In the genomic region with DNA sequence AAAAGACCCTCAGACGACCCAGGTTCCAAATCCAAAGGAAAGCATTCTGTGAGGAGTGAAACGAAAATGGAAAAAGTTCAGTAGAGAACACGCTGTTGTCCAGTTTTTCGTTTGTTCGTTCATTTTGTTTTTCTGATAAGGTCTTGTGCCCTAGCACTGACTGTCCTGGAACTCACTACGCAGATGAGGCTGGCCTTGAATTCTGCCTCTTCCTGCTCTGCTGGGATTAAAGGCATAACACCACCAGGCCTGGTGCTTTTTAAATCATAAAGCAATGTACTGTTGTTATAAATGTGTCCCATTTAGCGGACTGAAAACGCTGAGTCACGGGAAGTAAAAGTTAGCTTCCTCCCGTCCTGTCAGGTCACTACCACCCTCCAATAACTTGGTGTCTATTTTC, we compare ENCODE assay signal across 11 mouse cellular contexts. TPM values are rescaled to one million over a fixed set of nuclear protein-coding genes. Genes with fewer than 3 reads are reported as not detected.
DNase-seq lines count a peak whose midpoint lies in the region; ATAC-seq and TF ChIP-seq lines count a peak whose summit lies in the region.
"Had no signal": no experiment of that assay in that cellular context is flagged by ENCODE, and none has a peak within 500 bp of the region (broad histone marks: within the 10 kb centered on the region; RNA-seq: fewer than 3 reads in every experiment).

No protein-coding gene starts in this region.

- H3K9ac ChIP-seq in heart, embryonic 15.5 days: no peak overlapping the region
- H3K9ac ChIP-seq: embryonic facial prominence, embryonic 15.5 days; liver, embryonic 14.5 days had no signal

- 76% methylated on average over 10 of the region's 10 CpGs for WGBS in heart, embryonic 15.5 days
- 52% methylated on average over 10 of the region's 10 CpGs for WGBS in bone marrow, adult 2 months
- WGBS in macrophage (ENCODE audit: missing documents): 56% methylated on average over 10 of the region's 10 CpGs

- DNase-seq in heart, postnatal 36 days: no peak
- peak; percentile 32 for DNase-seq in lung, postnatal 36 days
- no peak for DNase-seq in lung, postnatal 10 days
- DNase-seq in natural killer cell, adult 2 months (ENCODE audit: low spot score in 2 of 2): no peak

- no peaks in the 10 kb centered on the region for H3K79me2 ChIP-seq in macrophage (ENCODE audit: inconsistent target)

- no peak for TF ChIP-seq POLR2A in bone marrow, adult 2 months (IDR thresholded peaks at IDR 0.05; ENCODE audit: borderline replicate concordance, control insufficient read depth, low read depth, low read length)

- H3K4me3 ChIP-seq in heart, embryonic 15.5 days: no peak overlapping the region
- no peak overlapping the region for H3K4me3 ChIP-seq in bone marrow, adult 2 months (replicated peaks; ENCODE audit: control insufficient read depth, low read depth, low read length)
- H3K4me3 ChIP-seq in macrophage (ENCODE audit: inconsistent target): no peak overlapping the region

- no peak for TF ChIP-seq CTCF in bone marrow, adult 2 months (IDR thresholded peaks at IDR 0.05; ENCODE audit: control insufficient read depth, insufficient read depth, low read length)

- peak overlapping the region; percentile 81; the same call in 1 of the 2 replicates for H3K4me2 ChIP-seq in heart, embryonic 15.5 days

- H3K27ac ChIP-seq in heart, embryonic 15.5 days: peak overlapping the region; percentile 63; the same call in 1 of the 2 replicates
- H3K27ac ChIP-seq in bone marrow, adult 2 months (ENCODE audit: control insufficient read depth, insufficient read depth, low read depth, low read length, poor library complexity): peak overlapping the region; percentile 96; the same call in 1 of the 2 replicates
- peak overlapping the region; percentile 97 for H3K27ac ChIP-seq in macrophage
- H3K27ac ChIP-seq: liver, embryonic 14.5 days had no signal

- no peak for ATAC-seq in heart, embryonic 15.5 days (replicated peaks; ENCODE audit: insufficient number of reproducible peaks, insufficient read depth, low FRiP score, low read depth)

- H3K4me1 ChIP-seq in heart, embryonic 15.5 days (replicated peaks): peaks cover 4% of the 10 kb centered on the region
- peaks cover 7% of the 10 kb centered on the region for H3K4me1 ChIP-seq in bone marrow, adult 2 months (ENCODE audit: control insufficient read depth, insufficient read depth, low read length)
- H3K4me1 ChIP-seq: embryonic facial prominence, embryonic 15.5 days; midbrain, embryonic 13.5 days had no signal

- no peaks in the 10 kb centered on the region for H3K36me3 ChIP-seq in heart, embryonic 15.5 days
- H3K36me3 ChIP-seq in macrophage (ENCODE audit: inconsistent target): no peaks in the 10 kb centered on the region
- H3K36me3 ChIP-seq: embryonic facial prominence, embryonic 15.5 days; kidney, embryonic 15.5 days; midbrain, embryonic 13.5 days had no signal

- H3K27me3 ChIP-seq in heart, embryonic 15.5 days: 0 out of 2 replicates have a peak, but pooled peaks cover 2% of the 10 kb centered on the region
- H3K27me3 ChIP-seq: embryonic facial prominence, embryonic 15.5 days had no signal

- intact Hi-C loops in heart, postnatal 36 days (cut with DNase I): loop anchor here (5.0 kb wide), 2 partner anchors 57 to 197 kb away; no protein-coding TSS in a partner anchor

- no peaks in the 10 kb centered on the region for H3K9me3 ChIP-seq in heart, embryonic 15.5 days (replicated peaks)
- H3K9me3 ChIP-seq: embryonic facial prominence, embryonic 15.5 days; kidney, embryonic 15.5 days; midbrain, embryonic 13.5 days had no signal

RNA-seq across cellular contexts. Expression of a gene that starts 37.7 kb away (rescaled TPM):
- 13.6 and 14.4 TPM in 2 replicates for polyA plus RNA-seq in heart, embryonic 15.5 days (2015; fragmentation: Nextera tagmentation; extraction: Ambion mirVana)
- total RNA-seq in heart, postnatal 36 days (2021): 1 to 10 TPM; 4.3 to 6.1 TPM
- 5.3 and 17.4 TPM in 2 replicates for polyA plus RNA-seq in bone marrow, adult 2 months (2011; ENCODE audit: insufficient read depth, insufficient read length, low replicate concordance, missing spikeins)
- total RNA-seq in macrophage (2018; cell fraction: chromatin; rRNA removed): 10 to 100 TPM in 17 of 26 experiments, 1 to 10 TPM in 9; 2.6 to 22.4 (median 12.4) TPM
- 1 to 10 TPM; 1.5 to 4.7 (median 3.0) TPM for total RNA-seq in macrophage (2018; cell fraction: cytosol; rRNA removed)
- 10 to 100 TPM in 8 of 26 experiments, 1 to 10 TPM in 18; 1.9 to 23.4 (median 8.5) TPM for total RNA-seq in macrophage (2018; cell fraction: nucleus; rRNA removed)
- polyA plus RNA-seq in macrophage (2018): 3.3 to 6.4 TPM (median 4.7 TPM) in 3 replicates
